Mouse (Mus musculus) embryonic fibroblast, embryonic 13.5 days (primary cell): ENCODE data around the gene Glp1r.

Experiments
- CTCF ChIP-seq: IDR thresholded peaks from 2 replicates; pipeline ENCODE4 v1.5.1; 2011; ENCODE audit warnings: mild to moderate bottlenecking, control low read depth, low read length, moderate library complexity, borderline replicate concordance; ENCODE audit not compliant: insufficient read depth
- POLR2A ChIP-seq: IDR thresholded peaks from 2 replicates; pipeline ENCODE4 v1.6.1; 2011; ENCODE audit warnings: low read depth, mild to moderate bottlenecking, control low read depth, low read length, moderate library complexity

DNA sequence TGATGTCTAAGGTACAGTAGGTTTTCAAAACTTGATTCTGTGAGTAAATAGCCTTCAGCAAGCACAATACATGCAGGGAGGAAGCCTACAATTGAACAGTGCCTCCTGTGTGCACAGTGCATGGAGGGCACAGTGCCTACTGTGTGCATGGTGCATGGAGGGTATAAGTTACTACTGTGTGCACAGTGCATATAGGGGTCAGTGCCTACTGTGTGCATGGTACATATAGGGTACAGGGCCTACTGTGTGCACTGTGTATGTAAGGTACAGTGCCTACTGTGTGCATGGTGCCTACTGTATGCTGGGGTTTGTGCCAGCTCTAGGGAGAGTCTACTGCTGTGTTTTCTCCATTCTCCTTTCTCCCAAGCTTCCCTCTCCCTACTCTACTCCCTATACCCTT, 12.6 kb downstream of the Glp1r start:
- no peak for TF ChIP-seq CTCF
- TF ChIP-seq POLR2A: no peak
